Mouse (Mus musculus) heart, postnatal 36 days (tissue): ENCODE data around the gene Urb1. TPM values are rescaled to one million over a fixed set of nuclear protein-coding genes. Genes with fewer than 3 reads are reported as not detected.

ENCODE experiments used
- DNase-seq, 2 experiments: peaks; one replicate each; pipeline ENCODE4 v3.0.0; 2021 to 2022
- intact Hi-C: fragments of 180-260 bp; cut with DNase I; formaldehyde crosslinking; loops from one replicate; pipeline ENCODE4 v1.15.1; 2025
- total RNA-seq, 2 experiments: library from RNA; stranded (reverse); gene quantifications; 2 replicates each; pipeline ENCODE4 v1.2.3; 2021

The Urb1 gene
- total RNA-seq, 2 experiments from 2014 or later, result 6.1 to 6.6 TPM

DNA sequence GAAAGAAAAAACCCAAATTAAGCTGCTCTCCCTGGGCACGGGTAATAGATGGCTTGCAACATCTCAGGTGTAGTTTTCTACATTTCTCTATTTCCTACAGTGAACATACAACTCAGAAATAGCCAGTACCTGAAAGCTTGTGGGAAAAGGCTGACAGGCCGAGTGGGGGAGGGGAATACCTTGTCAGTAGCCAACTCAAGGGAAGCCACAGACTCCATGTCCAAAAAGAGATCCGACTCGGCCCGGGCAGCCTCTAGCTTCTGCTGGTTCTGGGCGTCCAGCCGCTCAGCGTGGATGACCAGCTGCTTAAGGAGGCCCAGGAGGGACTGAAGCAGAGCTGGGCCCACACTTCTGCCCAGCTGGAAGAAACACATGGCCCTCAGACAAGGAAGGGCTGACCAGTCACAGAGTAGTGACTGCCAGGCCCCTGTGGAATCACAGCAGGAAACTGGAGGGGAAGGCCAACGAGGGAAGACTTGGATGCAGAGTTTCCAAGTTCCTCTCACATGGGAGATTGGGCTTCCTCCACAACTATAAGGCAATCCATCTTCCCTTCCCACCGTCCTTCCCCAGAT lies 34.2 kb downstream of the Urb1 start:
- intact Hi-C loops, result no loop called here
- no peak for DNase-seq

DNA sequence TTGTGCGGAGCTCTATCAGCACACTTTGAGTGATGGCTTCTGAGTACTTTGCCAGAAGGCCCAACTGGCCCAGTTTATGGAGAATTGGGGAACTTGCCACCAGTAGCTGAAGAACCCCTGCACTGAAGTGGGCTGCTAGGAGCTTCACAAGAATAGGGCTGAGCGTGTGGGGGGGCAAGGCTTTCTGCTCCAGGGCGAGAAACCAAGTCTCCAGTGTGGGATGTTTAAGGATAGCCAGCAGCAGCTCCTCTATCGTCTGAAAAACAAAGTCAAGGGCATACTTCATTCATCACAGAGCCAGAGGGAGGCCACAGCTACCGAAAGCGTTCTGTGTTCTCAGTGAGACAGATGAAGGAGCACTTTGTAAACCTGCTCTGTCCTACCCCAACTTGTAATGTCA lies 35.6 kb downstream of the Urb1 start:
- intact Hi-C loops, result no loop called here
- DNase-seq, result no peak

DNA sequence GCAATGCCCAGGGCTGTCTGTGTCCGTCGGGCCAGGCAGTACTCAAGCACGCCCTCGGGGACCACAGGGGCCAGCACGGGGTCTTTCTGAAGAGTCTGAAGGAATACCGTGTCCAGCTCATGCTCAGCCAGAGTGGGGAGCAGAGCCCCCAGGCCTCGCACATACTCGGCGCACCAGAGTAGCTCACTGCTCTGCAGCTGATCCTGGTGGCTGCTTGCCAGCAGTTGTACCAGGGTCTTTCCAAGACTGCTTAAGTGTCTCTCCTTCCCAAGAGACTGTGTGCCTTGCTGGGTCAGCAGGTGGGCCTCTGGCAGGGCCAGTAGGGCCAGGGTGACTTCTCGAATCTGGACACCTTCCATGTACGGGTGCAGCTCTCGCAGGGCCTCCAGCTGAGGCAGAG lies 36.0 kb downstream of the Urb1 start:
- no peak for DNase-seq
- intact Hi-C loops, result no loop called here

DNA sequence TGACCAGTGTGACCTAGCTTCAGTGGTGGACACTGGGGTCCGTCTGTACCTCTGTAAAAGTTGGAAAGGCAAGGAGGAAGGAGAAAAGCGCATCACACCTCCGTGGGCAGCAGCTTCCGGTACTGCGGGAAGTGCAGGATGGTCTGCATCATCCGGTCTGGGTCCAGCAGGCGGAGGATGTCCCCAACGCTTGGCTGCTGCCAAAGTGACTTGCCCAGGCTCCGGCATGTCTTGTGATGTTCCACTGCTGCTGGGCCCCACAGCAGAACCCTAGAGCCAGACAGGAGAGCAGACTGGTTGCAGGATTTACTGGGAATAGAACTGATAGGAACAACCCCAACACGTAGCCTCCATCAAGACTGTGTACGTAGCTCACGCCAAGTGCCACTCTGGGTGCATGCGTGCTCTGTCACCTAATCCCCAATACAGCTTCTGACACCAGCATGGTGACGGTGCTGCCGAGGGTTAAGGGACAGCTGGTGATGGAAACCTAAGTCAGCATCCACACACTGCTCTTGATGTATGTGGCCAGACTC lies 43.2 kb downstream of the Urb1 start:
- no peak for DNase-seq
- intact Hi-C loops, result no loop called here

DNA sequence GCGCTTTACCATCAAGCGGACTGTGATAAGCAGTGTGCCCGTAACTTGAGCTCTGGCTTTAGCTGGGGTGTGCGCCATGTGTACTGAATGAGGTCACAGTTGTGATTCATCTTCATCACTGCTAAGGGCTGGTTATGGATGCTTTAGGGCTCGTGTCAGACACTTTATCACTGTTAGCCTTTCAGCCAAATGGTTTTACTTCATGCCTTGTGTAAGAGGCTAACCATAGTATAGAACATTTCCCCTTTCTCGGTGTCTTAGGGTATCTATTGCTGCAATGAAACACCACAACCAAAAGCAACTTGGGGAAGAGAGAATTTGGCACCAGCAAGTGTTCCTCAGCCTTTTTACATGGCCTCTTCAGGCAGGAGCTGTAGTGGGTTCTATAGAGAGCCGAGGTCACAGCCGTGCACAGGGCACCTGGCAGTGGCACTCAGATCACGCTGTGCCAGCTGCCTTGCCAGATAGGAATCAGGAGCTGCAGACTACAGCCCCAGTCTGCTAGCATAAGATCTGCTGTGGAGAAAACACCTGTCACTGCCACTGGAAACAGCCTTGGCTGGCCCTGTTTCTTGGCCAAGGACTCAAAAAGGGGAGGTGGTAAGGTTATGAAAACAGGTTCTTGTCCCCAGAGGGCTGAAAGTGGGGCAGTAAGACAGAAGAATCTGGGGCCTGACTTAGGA lies 44.9 kb downstream of the Urb1 start:
- DNase-seq, result no peak

DNA sequence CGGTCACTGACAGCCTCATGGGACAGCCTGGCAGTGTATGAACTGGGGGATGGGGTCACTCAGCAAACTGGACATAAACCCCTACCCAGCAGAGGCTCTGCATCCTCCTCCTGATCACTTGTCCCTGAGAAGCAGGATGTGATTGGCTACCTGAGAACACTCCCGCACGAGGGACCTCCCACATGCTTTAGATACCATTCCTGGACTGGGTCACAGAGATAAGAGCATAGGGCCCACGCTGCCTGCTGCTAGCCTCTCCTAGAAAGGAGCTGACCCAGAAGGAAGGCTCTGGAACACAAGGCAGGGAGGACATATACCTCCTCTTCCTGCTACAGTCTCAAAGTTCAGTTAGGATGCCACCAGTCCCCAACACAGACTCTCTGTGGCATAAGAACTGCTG lies 49.7 kb downstream of the Urb1 start:
- no peak for DNase-seq
- intact Hi-C loops, result no loop called here

More for the DNA sequence above, 44.9 kb downstream of the Urb1 start:
- intact Hi-C loops, result no loop called here

DNA sequence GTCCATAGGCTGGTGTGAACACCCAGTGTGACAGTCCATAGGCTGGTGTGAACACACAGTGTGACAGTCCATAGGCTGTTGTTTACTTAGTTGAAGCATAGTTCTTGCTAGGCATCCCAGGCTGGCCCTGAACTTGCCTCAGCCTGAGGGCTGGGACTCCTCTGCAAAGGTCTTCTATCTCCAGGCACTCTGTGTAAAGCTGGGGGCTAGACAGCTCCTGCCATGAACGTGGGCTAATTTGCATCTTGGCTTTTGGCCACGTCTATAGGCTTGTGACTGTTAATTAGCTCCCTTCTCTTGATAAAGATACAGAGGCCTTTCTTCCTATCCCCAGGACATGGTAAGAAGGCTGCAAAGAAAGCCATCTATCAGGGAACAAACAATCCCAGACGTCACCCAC lies 50.9 kb downstream of the Urb1 start:
- intact Hi-C loops, result no loop called here
- DNase-seq, result no peak

DNA sequence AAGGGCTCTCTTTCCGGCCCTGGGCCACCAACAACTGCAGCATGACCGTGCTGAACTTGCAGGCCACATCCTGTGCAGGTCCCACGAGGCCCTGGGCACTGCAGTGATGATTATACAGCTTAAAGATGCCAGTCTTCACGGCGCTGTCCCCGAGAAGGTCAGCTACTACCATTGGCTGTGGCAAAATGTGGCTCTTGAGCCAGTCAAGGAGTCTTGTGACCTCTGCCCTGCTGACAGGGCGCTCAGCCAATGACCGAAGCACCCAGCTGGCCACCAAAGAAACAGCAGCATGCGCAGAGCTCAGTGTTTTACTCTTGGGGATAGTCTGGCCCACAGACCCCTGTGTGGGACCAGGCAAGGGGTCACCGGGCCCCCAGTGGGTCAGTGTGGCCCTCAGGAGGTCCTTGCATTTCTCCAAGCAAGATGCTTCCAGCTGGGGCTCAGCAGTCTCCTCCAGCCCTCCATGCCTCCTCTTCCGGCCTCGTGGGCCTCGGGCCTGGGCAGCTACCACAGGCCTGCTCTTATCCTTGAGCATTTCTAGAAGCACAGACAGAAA lies 56.7 kb downstream of the Urb1 start:
- no peak for DNase-seq
- intact Hi-C loops, result no loop called here

DNA sequence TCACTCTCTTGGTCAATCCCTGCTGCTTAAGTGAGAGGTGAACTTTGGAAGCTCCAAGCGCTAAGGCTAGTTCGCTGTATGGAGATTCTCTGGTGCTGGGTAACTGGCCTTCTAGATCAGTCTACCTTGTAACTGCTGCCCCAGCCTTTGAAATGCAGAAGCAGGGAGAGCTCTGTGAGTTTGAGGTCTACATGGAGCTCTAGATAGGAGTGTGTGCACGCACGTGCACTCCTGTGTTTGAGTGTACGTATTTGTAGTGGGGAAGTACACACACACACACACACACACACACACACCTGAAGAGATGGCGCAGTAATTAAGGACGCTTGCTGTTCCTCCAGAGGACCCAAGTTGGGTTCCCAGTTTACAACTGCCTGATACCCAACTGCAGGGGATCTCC lies 62.0 kb downstream of the Urb1 start:
- intact Hi-C loops, result no loop called here
- no peak for DNase-seq

DNA sequence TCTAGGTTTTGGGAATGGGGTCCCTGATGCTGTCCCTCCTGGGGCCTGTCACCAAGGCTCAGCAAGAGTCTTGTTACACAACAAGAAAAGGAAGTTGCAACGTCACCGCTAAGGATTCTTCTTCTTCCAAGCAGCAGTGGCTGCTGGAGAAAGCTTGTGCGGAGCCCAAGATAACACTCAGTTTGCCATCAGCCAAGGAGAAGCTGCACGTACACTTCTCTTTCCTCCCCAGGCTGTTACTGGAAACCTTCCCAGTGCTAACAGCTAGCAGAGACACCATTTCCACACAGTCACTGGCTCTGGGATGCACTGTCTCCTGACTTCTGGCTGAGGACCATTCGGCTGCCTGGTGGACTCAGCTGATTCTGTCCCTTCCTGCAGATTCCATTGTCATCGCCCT lies 63.1 kb downstream of the Urb1 start:
- peak; percentile 29 to 44 for DNase-seq
- intact Hi-C loops, result no loop called here

DNA sequence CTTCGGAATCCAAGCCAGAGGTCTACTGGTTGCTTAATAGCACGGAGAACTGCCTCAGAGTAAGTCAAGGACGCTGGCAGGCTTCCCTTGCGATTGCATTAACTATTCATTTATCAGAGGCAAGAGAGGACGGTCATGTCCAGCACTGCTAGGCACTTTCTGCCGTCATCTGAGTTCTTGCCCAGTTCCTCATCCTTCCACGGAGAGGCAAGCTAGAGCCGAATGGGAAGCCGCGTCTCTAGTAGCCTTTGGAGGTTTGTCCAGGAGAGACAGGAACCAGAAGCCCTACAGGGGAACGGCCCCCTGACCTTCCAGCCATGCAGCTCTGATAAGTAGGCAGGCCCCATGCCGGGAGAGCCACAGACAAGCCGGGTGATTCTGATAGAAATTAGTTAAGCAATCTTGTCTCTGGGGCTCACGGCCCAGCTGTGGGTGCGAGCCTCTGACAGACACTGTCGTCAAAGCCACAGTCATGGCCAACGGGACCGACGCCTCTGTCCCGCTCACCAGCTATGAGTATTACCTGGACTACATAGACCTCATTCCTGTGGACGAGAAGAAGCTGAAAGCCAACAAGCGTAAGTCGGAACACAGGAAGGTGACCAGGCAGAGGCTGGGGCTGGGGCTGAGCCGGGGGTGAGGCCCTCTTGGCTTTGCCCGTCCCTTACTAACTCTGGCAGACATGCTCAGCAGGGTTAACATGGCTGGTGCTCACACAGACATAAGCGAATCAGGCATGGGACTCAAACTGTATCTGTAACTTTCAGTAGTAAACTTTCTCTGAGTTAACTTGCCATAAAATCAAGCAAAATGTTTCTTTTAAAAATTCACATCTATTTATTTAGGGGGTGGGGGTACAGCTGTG lies 71.9 kb downstream of the Urb1 start, which contains the start of gene Mrap:
Gene Mrap (plus strand): TSS at position 116 of the 865 bp plus-strand sequence.
- intact Hi-C loops, result loop anchor here (5.0 kb wide), 1 partner anchor 189 kb away; no protein-coding TSS in a partner anchor
- peak; percentile 56 to 69 for DNase-seq

DNA sequence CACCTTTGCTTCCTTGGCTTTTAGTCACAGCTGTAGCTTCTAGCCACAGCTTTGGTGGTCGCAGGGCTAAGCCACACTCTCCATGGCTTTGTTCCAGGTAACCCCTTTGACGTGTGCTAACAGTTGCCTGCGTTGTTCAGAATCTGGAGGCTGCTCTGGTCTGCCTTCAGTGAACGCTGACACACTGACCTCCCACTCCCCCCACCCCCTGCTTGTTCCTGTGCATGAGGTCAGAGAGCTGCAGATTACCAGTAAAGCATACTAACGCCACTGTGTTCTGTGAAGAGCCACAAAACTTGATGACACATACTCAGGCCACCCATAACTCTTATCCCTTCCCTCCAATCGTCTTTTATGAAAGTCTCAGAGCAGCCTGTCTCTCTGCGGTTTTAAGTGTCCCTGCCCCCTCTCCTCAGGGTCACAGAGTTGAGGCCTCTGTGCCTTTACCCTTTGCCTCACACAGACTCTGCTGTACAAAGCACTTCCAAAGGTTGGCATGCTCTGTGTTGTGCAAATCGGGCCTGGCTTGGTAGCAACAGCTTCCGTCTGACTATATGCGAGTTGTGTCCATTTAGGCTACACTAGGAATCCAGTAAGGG lies 73.4 kb downstream of the Urb1 start:
- intact Hi-C loops, result loop anchor here (5.0 kb wide), 1 partner anchor 191 kb away; no protein-coding TSS in a partner anchor
- no peak for DNase-seq

DNA sequence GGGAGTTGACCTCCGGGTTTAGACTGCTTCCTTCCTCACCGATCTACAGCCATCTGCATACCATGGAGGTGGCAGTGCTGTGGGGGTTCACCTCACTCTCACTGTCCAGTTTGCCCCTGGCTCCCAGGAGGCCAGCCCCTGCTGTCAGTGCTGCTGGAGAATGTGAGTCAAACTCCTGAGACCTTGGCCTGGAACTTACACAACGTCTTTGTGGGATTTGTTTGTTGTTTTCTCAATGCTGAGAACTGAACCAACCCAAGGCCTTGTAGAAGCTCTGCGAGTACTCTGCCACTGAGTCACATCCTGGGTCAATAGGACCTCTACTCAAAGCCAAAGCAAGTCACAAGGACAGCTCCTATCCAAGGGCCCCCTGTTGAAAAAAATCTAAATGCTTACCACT lies 74.6 kb downstream of the Urb1 start:
- intact Hi-C loops, result loop anchor here (5.0 kb wide), 1 partner anchor 192 kb away; no protein-coding TSS in a partner anchor
- DNase-seq, result no peak

DNA sequence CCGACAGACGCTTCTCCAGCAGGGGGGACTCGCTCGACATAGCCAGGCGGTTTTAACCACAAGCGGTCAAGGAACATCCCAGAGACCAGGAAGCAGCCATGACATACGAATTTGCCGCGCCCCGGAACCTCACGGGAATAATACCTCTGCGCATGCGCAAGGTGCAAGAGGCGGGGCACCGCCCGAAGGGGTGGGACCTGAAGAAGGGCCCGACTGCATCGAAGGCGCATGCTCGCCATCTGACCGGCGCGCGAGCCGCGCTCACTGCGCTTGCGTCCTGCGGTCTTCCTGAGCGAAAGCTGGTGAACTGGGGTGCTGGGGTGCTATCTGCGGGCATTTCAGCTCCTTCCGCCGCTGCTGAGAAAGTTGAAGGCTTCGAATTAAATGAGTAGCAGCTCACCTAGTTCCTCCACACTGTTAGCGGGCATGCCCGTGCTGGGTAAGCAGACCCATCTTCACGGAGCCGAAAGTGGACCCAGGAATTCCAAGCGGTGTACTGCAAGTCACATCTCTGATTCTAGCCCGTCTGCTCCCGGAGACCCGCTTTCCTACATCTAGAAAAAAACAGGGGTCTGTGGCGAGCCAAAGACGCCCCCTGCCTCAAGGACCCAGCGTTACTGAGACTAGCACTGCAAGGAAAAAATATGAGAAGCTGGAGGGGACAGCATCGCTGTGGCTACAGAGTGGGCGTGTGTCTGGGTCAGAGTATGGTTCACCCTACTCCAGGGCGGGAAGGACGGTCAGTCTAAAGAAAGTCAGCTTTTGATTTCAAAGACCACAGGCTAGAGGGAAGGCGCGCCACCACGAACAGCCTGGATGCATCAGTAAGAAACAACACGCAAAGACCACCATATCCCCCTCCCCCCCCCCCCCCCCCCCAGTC lies 82.7 kb downstream of the Urb1 start, which contains the start of gene Mis18a:
Gene Mis18a (minus strand): TSS at position 172 of the 883 bp plus-strand sequence.
- peak; percentile 94 to 95 for DNase-seq
- intact Hi-C loops, result loop anchor here (10.0 kb wide), 1 partner anchor 513 kb away; no protein-coding TSS in a partner anchor

DNA sequence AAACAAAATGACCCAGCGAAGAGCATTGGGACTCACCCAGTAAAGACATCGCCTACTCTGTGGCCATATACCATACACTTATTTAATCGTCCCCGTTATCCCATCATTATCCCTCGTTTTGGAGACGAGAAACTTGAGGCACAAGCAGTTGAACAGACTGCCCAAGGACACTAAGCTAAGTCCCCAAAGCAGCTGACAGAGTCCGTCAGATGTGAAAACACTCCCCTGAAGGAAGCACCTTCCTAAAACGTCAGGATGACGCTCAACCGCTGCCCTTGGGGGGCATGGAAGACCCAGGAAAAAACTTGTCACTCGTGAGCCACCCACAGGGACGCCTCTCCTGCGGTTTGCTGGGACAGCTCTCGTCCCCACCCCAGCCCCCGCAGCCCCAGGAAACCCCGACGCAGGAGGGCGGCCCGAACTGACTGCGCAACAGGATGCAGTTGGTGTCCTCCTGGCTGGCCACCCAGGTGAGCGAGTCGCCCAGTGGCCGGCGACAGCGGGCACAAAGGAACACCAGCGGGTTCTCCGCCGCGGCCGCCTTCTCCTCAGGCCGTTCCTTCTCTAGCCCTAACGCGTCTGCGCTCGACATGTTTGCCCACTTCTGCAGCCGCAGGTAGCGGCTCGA lies 83.5 kb downstream of the Urb1 start:
- DNase-seq, result no peak
- intact Hi-C loops, result loop anchor here (10.0 kb wide), 1 partner anchor 512 kb away; no protein-coding TSS in a partner anchor

DNA sequence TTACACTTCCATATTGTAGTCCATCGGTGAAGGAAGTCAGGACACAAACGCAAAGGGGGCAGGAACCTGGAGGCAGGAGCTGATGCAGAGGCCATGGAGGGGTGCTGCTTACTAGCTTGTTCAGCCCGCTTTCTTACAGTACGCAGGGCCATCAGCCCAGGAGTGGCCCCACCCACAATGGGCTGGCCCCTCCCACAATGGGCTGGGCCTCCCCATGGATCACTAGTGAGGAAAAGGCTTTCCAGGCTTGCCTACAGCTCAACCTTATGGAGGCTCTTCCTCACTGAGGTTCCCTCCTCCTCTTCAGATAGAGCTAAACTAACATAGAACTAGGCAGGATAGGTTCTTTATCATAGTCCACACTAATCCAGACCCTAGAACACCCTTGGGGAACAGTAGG lies 86.2 kb downstream of the Urb1 start:
- DNase-seq, result no peak
- intact Hi-C loops, result loop anchor here (10.0 kb wide), 1 partner anchor 509 kb away; no protein-coding TSS in a partner anchor

DNA sequence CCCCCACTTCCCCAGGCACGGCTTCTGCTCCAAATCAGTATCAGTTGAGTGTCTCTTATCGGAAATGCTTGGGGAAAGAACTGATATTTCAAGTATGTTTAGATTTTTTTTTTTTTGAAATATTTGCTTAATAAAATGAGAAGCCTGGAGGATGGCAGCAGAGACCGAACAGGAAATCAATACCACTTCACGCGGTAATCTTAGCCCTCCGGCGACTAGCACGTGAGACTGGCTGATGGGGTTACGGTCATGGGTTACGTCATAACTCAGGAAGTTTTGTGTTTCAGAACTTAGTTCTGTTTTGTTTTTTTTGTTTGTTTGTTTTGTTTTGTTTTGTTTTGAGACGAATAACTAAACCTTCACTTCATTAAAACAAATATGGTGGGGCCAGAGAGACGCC lies 99.9 kb downstream of the Urb1 start:
- intact Hi-C loops, result loop anchor here (5.0 kb wide), 3 partner anchors 33 to 258 kb away; no protein-coding TSS in a partner anchor
- DNase-seq, result no peak

DNA sequence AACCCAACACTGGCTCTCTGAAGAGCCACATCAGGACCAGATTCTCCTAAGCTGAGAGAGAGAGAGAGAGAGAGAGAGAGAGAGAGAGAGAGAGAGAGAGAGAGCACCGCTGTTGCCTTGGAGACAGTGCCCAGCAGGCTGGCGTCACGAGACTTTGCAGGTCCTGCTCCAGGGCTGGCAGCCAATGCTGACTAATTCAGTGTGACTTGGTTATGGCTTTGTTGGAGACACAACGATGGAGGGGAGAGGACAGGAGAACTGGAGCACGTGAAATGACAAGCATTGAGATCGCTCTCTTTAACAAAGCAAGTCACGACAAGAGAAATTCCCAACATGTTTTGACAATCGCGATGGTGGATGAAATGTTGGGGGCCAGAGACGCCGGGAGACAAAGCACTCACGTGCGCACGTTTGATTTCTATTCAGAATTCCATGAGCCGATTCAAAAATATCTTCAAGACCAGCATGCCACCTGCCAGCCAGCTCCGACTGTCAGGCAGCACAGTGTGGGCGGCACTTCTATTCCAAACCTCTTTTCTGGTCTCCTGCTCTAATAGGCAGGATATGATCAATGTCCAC lies 100.4 kb downstream of the Urb1 start:
- intact Hi-C loops, result loop anchor here (5.0 kb wide), 3 partner anchors 32 to 257 kb away; no protein-coding TSS in a partner anchor
- DNase-seq, result peak; percentile 57 to 66
